Mouse (Mus musculus) bone marrow macrophage, adult 2 months (primary cell): Measurements from ENCODE around the gene Ascl3.

ENCODE experiments used
- CTCF ChIP-seq: IDR thresholded peaks from 2 replicates; pipeline ENCODE4 v1.5.1; 2012; ENCODE audit warnings: low read depth, mild to moderate bottlenecking, low read length, moderate library complexity
- POLR2A ChIP-seq: IDR thresholded peaks from 2 replicates; pipeline ENCODE4 v1.6.1; 2012; ENCODE audit warnings: mild to moderate bottlenecking, low read depth, low read length, borderline replicate concordance

DNA sequence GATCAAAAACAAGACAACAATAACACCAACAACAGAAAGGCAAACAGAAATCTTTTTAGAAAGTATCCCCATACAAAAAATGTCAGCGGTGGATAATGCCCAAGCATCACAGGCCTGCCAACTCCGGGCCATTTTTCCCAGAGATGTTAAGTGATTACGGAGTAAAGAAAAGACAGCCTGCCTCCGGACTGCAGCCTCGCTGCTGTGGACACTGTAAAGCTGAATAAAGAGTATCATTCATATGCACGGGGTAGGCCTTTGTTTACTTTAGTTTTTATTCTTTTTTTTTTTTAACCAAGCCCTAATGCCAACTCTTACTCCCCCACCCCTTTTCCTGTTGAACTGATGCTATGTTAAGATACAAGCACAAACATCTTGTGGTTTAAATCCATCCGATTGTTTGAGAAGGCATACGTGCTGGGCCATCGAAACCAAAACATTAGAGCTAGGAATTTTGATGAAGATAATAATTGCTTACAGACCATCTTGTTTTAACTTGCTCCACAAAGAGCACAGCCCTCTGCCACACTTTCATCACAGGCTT is 44.9 kb downstream of the Ascl3 start:
- TF ChIP-seq POLR2A (no peak), CTCF (no peak)
